Mouse (Mus musculus): ENCODE data around the gene Gm5728. TPM values are rescaled to one million over a fixed set of nuclear protein-coding genes. Genes with fewer than 3 reads are reported as not detected.
"Not testable (repeated sequence)": the region's sequence is repeated elsewhere in the genome, so short reads cannot be mapped to it uniquely, and the experiment has no call there.

The Gm5728 gene
- polyA plus RNA-seq (2015; fragmentation: Nextera tagmentation; extraction: Ambion mirVana): not detected in 2 replicates

DNA sequence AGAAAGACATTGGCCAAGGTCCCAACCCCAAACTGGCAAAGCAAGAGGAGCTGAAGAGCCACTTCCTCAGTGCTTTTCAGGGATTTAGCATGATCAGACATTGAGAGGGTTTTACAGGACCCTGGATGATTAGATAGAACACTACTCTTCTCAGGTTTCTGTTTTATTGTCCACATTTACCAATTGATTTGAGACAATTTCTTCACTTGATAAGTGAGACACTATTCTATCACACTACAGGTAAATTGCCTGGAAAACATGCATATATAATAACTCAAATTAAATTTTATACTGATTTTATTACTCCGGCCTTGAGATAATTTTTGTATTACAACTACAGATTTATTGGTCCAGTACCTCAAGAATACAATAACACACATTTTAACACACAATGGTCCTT is at the start of gene Gm5728:
Gene Gm5728 (minus strand): TSS at position 101 of the 400 bp plus-strand sequence.
- WGBS: no CpG with 5 or more reads among the region's 1 CpGs
- not testable (repeated sequence) for H3K36me3 ChIP-seq; H3K9me3 ChIP-seq; H3K27ac ChIP-seq (replicated peaks); ATAC-seq (ENCODE audit: low read depth); H3K27me3 ChIP-seq; H3K9ac ChIP-seq; H3K4me1 ChIP-seq (replicated peaks); H3K4me2 ChIP-seq; H3K4me3 ChIP-seq

DNA sequence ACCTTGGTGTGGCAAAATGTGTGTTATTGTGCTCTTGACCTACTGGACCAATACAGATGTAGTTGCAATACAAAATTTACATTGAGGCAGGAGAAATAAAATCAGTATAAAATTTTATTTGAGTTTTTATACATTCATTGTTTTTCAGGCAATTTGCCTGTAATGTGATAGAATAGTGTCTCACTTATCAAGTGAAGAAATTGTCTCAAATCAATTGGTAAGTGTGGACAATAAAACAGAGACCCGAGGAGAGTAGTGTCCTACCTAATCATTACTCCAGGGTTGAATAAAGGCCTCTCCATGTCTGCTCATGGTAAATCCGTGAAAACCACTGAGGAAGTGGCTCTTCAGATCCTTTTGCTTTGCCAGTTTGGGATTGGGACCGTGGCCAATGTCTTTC is 42.4 kb upstream of the Gm5728 start, which contains the start of gene Vmn1r100:
Gene Vmn1r100 (plus strand): TSS at position 301 of the 400 bp plus-strand sequence.
- H3K9ac ChIP-seq; H3K4me1 ChIP-seq (replicated peaks); H3K27me3 ChIP-seq; H3K4me2 ChIP-seq; ATAC-seq (ENCODE audit: low read depth); H3K36me3 ChIP-seq; H3K27ac ChIP-seq (replicated peaks); H3K9me3 ChIP-seq; H3K4me3 ChIP-seq: not testable (repeated sequence)
- no CpG with 5 or more reads among the region's 3 CpGs for WGBS

DNA sequence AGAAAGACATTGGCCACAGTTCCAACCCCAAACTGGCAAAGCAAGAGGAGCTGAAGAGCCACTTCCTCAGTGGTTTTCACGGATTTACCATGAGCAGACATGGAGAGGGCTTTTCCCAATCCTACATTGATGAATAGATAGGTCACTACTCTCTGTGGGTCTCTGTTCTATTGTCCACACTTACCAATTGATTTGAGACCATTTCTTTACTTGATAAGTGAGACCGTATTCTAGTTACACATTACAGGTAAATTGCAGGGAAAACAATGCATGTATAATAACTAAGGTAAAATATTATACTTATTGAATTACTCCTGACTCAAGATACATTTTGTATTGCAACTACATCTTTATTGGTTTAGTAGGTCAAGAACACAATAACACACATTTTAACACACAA is 41.2 kb downstream of the Gm5728 start, which contains the start of gene Gm4133:
Gene Gm4133 (minus strand): TSS at position 101 of the 400 bp plus-strand sequence.
- not testable (repeated sequence) for ATAC-seq (ENCODE audit: low read depth); H3K9me3 ChIP-seq; H3K4me1 ChIP-seq (replicated peaks); H3K4me2 ChIP-seq; H3K4me3 ChIP-seq; H3K27me3 ChIP-seq; H3K36me3 ChIP-seq; H3K9ac ChIP-seq; H3K27ac ChIP-seq (replicated peaks)
- WGBS: no CpG with 5 or more reads among the region's 2 CpGs

Other genes with a start within 250 kb of the Gm5728 start
- not detected in 2 replicates for gene Vmn1r93, start 236.3 kb downstream of the Gm5728 start, polyA plus RNA-seq (2015; fragmentation: Nextera tagmentation; extraction: Ambion mirVana)
- gene Vmn1r94, start 207.0 kb downstream of the Gm5728 start, polyA plus RNA-seq (2015; fragmentation: Nextera tagmentation; extraction: Ambion mirVana): not detected in 2 replicates
- not detected in 2 replicates for gene Vmn1r95, start 181.7 kb downstream of the Gm5728 start, polyA plus RNA-seq (2015; fragmentation: Nextera tagmentation; extraction: Ambion mirVana)
- not detected in 2 replicates for gene Gm6164, start 169.8 kb downstream of the Gm5728 start, polyA plus RNA-seq (2015; fragmentation: Nextera tagmentation; extraction: Ambion mirVana)
- not detected in 2 replicates for gene Gm4498, start 141.6 kb downstream of the Gm5728 start, polyA plus RNA-seq (2015; fragmentation: Nextera tagmentation; extraction: Ambion mirVana)
- not detected in 2 replicates for gene Gm5890, start 112.6 kb downstream of the Gm5728 start, polyA plus RNA-seq (2015; fragmentation: Nextera tagmentation; extraction: Ambion mirVana)
- gene Gm4133, start 41.3 kb downstream of the Gm5728 start, polyA plus RNA-seq (2015; fragmentation: Nextera tagmentation; extraction: Ambion mirVana): not detected in 2 replicates
- gene Vmn1r100, start 42.5 kb upstream of the Gm5728 start, polyA plus RNA-seq (2015; fragmentation: Nextera tagmentation; extraction: Ambion mirVana): not detected in 2 replicates
- gene Vmn1r101, start 67.2 kb upstream of the Gm5728 start, polyA plus RNA-seq (2015; fragmentation: Nextera tagmentation; extraction: Ambion mirVana): not detected in 2 replicates
- not detected in 2 replicates for gene Gm10670, start 99.5 kb upstream of the Gm5728 start, polyA plus RNA-seq (2015; fragmentation: Nextera tagmentation; extraction: Ambion mirVana)
- not detected in 2 replicates for gene Vmn1r103, start 135.1 kb upstream of the Gm5728 start, polyA plus RNA-seq (2015; fragmentation: Nextera tagmentation; extraction: Ambion mirVana)
- gene Vmn1r104, start 158.4 kb upstream of the Gm5728 start, polyA plus RNA-seq (2015; fragmentation: Nextera tagmentation; extraction: Ambion mirVana): not detected in 2 replicates
- gene Gm5726, start 170.3 kb upstream of the Gm5728 start, polyA plus RNA-seq (2015; fragmentation: Nextera tagmentation; extraction: Ambion mirVana): not detected in 2 replicates
- not detected in 2 replicates for gene Gm4141, start 200.8 kb upstream of the Gm5728 start, polyA plus RNA-seq (2015; fragmentation: Nextera tagmentation; extraction: Ambion mirVana)
- not detected in 2 replicates for gene Gm4513, start 223.6 kb upstream of the Gm5728 start, polyA plus RNA-seq (2015; fragmentation: Nextera tagmentation; extraction: Ambion mirVana)